Mouse (Mus musculus) forebrain, embryonic 12.5 days (tissue): ENCODE results near the gene Gm11027. TPM values are rescaled to one million over a fixed set of nuclear protein-coding genes. Genes with fewer than 3 reads are reported as not detected.

Experiments used
- ATAC-seq: fragments of 200-750 bp; cut with Nextera tagmentation; 2 replicates; pipeline ENCODE4 v1.8.0; 2017; ENCODE audit warnings: moderate TSS enrichment; ENCODE audit not compliant: low FRiP score
- H3K27ac ChIP-seq: fragments of 300-500 bp; sonication (generic); 2 replicates; pipeline ENCODE4 v1.5.1; 2016; ENCODE audit warnings: mild to moderate bottlenecking
- H3K27me3 ChIP-seq: fragments of 300-500 bp; sonication (generic); 2 replicates; pipeline ENCODE4 v1.6.1; 2016; ENCODE audit warnings: mild to moderate bottlenecking
- H3K36me3 ChIP-seq: fragments of 300-500 bp; sonication (generic); replicated peaks from 2 replicates; pipeline ENCODE4 v1.6.1; 2016; ENCODE audit warnings: mild to moderate bottlenecking
- H3K4me1 ChIP-seq: fragments of 300-500 bp; sonication (generic); 2 replicates; pipeline ENCODE4 v1.6.1; 2016
- H3K4me2 ChIP-seq: fragments of 300-500 bp; sonication (generic); 2 replicates; pipeline ENCODE4 v1.6.1; 2016; ENCODE audit warnings: mild to moderate bottlenecking, moderate library complexity
- H3K4me3 ChIP-seq: fragments of 300-500 bp; sonication (generic); replicated peaks from 2 replicates; pipeline ENCODE4 v1.5.1; 2016; ENCODE audit warnings: mild to moderate bottlenecking
- H3K9ac ChIP-seq: fragments of 300-500 bp; sonication (generic); 2 replicates; pipeline ENCODE4 v1.6.1; 2016; ENCODE audit warnings: mild to moderate bottlenecking
- H3K9me3 ChIP-seq: fragments of 300-500 bp; sonication (generic); 2 replicates; pipeline ENCODE4 v1.6.1; 2016
- WGBS: fragments of 180-500 bp; shearing (Covaris S2); methylation state at CpG from one replicate; pipeline ENCODE4 v1.1.7; 2016; 5-methylcytosine and 5-hydroxymethylcytosine counted together
- polyA plus RNA-seq: library from polyadenylated mRNA; unstranded; fragments of >200 nt; fragmentation: Nextera tagmentation; extraction: Ambion mirVana; gene quantifications from 2 replicates; pipeline ENCODE4 v1.2.1, GENCODE M21; 2016

Gene Gm11027
- polyA plus RNA-seq, 1 experiment from 2014 or later, result not detected

- no peaks in the 10 kb centered on the region for H3K9me3 ChIP-seq
- H3K4me1 ChIP-seq, result peaks cover 10% of the 10 kb centered on the region
- peak; percentile 97 for ATAC-seq
- no peaks in the 10 kb centered on the region for H3K27me3 ChIP-seq
- peak within 1 kb of the TSS; percentile 94 for H3K27ac ChIP-seq
- peak within 1 kb of the TSS; percentile 96 for H3K9ac ChIP-seq
- peak within 1 kb of the TSS; percentile 94 for H3K4me3 ChIP-seq
- H3K36me3 ChIP-seq, result no peaks in the 10 kb centered on the region
- WGBS, result under 1% methylated on average over 67 of the region's 68 CpGs
- peak within 1 kb of the TSS; percentile 94 for H3K4me2 ChIP-seq
Observed at GRCm38 (mm10) chr12:116280653-116281364, 5.6 kb downstream of the Gm11027 start, which contains the start of gene Esyt2. TSS of gene Esyt2 (plus strand) at chr12:116281196.

GRCm38 (mm10) chr12:116281427-116282281, 6.5 kb downstream of the Gm11027 start:
- under 1% methylated on average over 48 of the region's 55 CpGs for WGBS
- Histone ChIP-seq H3K36me3 (no peaks in the 10 kb centered on the region), H3K9me3 (no peaks in the 10 kb centered on the region), H3K4me3 (peak overlapping the region; percentile 94), H3K9ac (peak overlapping the region; percentile 96), H3K27me3 (no peaks in the 10 kb centered on the region), H3K27ac (peak overlapping the region; percentile 94), H3K4me2 (peak overlapping the region; percentile 94), H3K4me1 (peaks cover 10% of the 10 kb centered on the region)
- peak; percentile 7; the same call in 1 of the 2 replicates for ATAC-seq

GRCm38 (mm10) chr12:116282856-116283255, 7.7 kb downstream of the Gm11027 start:
- no peaks in the 10 kb centered on the region for H3K27me3 ChIP-seq
- H3K27ac ChIP-seq, result no peak overlapping the region
- WGBS, result 89% methylated on average over 2 of the region's 2 CpGs
- no peak overlapping the region for H3K4me2 ChIP-seq
- no peaks in the 10 kb centered on the region for H3K9me3 ChIP-seq
- no peaks in the 10 kb centered on the region for H3K36me3 ChIP-seq
- no peak overlapping the region for H3K9ac ChIP-seq
- no peak for ATAC-seq
- H3K4me3 ChIP-seq, result no peak overlapping the region
- peaks cover 10% of the 10 kb centered on the region for H3K4me1 ChIP-seq

GRCm38 (mm10) chr12:116283511-116283910, 8.3 kb downstream of the Gm11027 start:
- H3K9ac ChIP-seq, result no peak overlapping the region
- H3K4me2 ChIP-seq, result no peak overlapping the region
- H3K27me3 ChIP-seq, result no peaks in the 10 kb centered on the region
- H3K4me3 ChIP-seq, result no peak overlapping the region
- WGBS, result 92% methylated on average over 2 of the region's 2 CpGs
- no peak overlapping the region for H3K27ac ChIP-seq
- no peaks in the 10 kb centered on the region for H3K9me3 ChIP-seq
- no peak for ATAC-seq
- H3K36me3 ChIP-seq, result no peaks in the 10 kb centered on the region
- H3K4me1 ChIP-seq, result peaks cover 10% of the 10 kb centered on the region

GRCm38 (mm10) chr12:116293185-116293584, 18.0 kb downstream of the Gm11027 start:
- Histone ChIP-seq H3K4me1 (no peaks in the 10 kb centered on the region), H3K27me3 (no peaks in the 10 kb centered on the region), H3K36me3 (no peaks in the 10 kb centered on the region), H3K27ac (no peak overlapping the region), H3K9me3 (no peaks in the 10 kb centered on the region), H3K9ac (no peak overlapping the region), H3K4me3 (no peak overlapping the region), H3K4me2 (no peak overlapping the region)
- WGBS, result 89% methylated on average over 2 of the region's 2 CpGs
- ATAC-seq, result no peak

- WGBS, result 88% methylated on average over 4 of the region's 4 CpGs
- Histone ChIP-seq H3K4me1 (no peaks in the 10 kb centered on the region), H3K27me3 (no peaks in the 10 kb centered on the region), H3K4me3 (no peak overlapping the region), H3K27ac (no peak overlapping the region), H3K4me2 (no peak overlapping the region), H3K9me3 (no peaks in the 10 kb centered on the region), H3K9ac (no peak overlapping the region), H3K36me3 (no peaks in the 10 kb centered on the region)
- no peak for ATAC-seq
Observed at GRCm38 (mm10) chr12:116293599-116294292, 18.6 kb downstream of the Gm11027 start.

GRCm38 (mm10) chr12:116299906-116300305, 24.7 kb downstream of the Gm11027 start:
- Histone ChIP-seq H3K9ac (no peak overlapping the region), H3K4me3 (no peak overlapping the region), H3K4me1 (no peaks in the 10 kb centered on the region), H3K27ac (no peak overlapping the region), H3K9me3 (no peaks in the 10 kb centered on the region), H3K36me3 (no peaks in the 10 kb centered on the region), H3K27me3 (no peaks in the 10 kb centered on the region), H3K4me2 (no peak overlapping the region)
- no peak for ATAC-seq
- WGBS, result 98% methylated on average over 2 of the region's 2 CpGs

- H3K4me2 ChIP-seq, result no peak overlapping the region
- no peak overlapping the region for H3K27ac ChIP-seq
- no peaks in the 10 kb centered on the region for H3K4me1 ChIP-seq
- H3K27me3 ChIP-seq, result no peaks in the 10 kb centered on the region
- no peaks in the 10 kb centered on the region for H3K36me3 ChIP-seq
- H3K9me3 ChIP-seq, result no peaks in the 10 kb centered on the region
- H3K4me3 ChIP-seq, result no peak overlapping the region
- no peak overlapping the region for H3K9ac ChIP-seq
- ATAC-seq, result no peak
Observed at GRCm38 (mm10) chr12:116302181-116302580, 27.0 kb downstream of the Gm11027 start.

- Histone ChIP-seq H3K4me1 (no peaks in the 10 kb centered on the region), H3K9me3 (no peaks in the 10 kb centered on the region), H3K9ac (no peak overlapping the region), H3K4me2 (no peak overlapping the region), H3K27me3 (no peaks in the 10 kb centered on the region), H3K4me3 (no peak overlapping the region), H3K27ac (no peak overlapping the region), H3K36me3 (no peaks in the 10 kb centered on the region)
- ATAC-seq, result no peak
- 70% methylated on average over 1 of the region's 1 CpGs for whole genome bisulfite sequencing
Observed at GRCm38 (mm10) chr12:116306042-116306441, 30.9 kb downstream of the Gm11027 start.

- H3K4me2 ChIP-seq, result no peak overlapping the region
- no peaks in the 10 kb centered on the region for H3K36me3 ChIP-seq
- H3K9ac ChIP-seq, result no peak overlapping the region
- no peaks in the 10 kb centered on the region for H3K4me1 ChIP-seq
- no peaks in the 10 kb centered on the region for H3K27me3 ChIP-seq
- H3K4me3 ChIP-seq, result no peak overlapping the region
- no peaks in the 10 kb centered on the region for H3K9me3 ChIP-seq
- no peak for ATAC-seq
- no peak overlapping the region for H3K27ac ChIP-seq
- 91% methylated on average over 3 of the region's 3 CpGs for WGBS
Observed at GRCm38 (mm10) chr12:116307870-116308269, 32.7 kb downstream of the Gm11027 start.

- no peak overlapping the region for H3K9ac ChIP-seq
- no peak overlapping the region for H3K4me2 ChIP-seq
- H3K27ac ChIP-seq, result no peak overlapping the region
- ATAC-seq, result no peak
- no peaks in the 10 kb centered on the region for H3K27me3 ChIP-seq
- WGBS, result 87% methylated on average over 2 of the region's 2 CpGs
- no peaks in the 10 kb centered on the region for H3K9me3 ChIP-seq
- no peaks in the 10 kb centered on the region for H3K36me3 ChIP-seq
- H3K4me1 ChIP-seq, result no peaks in the 10 kb centered on the region
- H3K4me3 ChIP-seq, result no peak overlapping the region
Observed at GRCm38 (mm10) chr12:116308612-116309011, 33.4 kb downstream of the Gm11027 start.

GRCm38 (mm10) chr12:116313816-116314215, 38.6 kb downstream of the Gm11027 start:
- H3K36me3 ChIP-seq, result no peaks in the 10 kb centered on the region
- ATAC-seq, result no peak
- H3K9me3 ChIP-seq, result no peaks in the 10 kb centered on the region
- WGBS, result 81% methylated on average over 1 of the region's 1 CpGs
- no peak overlapping the region for H3K4me2 ChIP-seq
- H3K27ac ChIP-seq, result no peak overlapping the region
- H3K4me1 ChIP-seq, result no peaks in the 10 kb centered on the region
- no peaks in the 10 kb centered on the region for H3K27me3 ChIP-seq
- no peak overlapping the region for H3K9ac ChIP-seq
- no peak overlapping the region for H3K4me3 ChIP-seq
